Mouse (Mus musculus) left cerebral cortex, adult 9 months (tissue): ENCODE measurements around the gene Eloa.

Experiments
- DNase-seq, 2 experiments: peaks; one replicate each; pipeline ENCODE4 v3.0.0; 2022; ENCODE audit warnings: low spot score in 2 of 2

The Eloa gene

GRCm38 (mm10) chr4:136030968-136031909, 9.7 kb upstream of the Eloa start:
- DNase-seq = no peak

- no peak for DNase-seq
These were observed 7.1 kb upstream of the Eloa start for GRCm38 (mm10) chr4:136028689-136029088.

- DNase-seq = no peak
These were observed 6.6 kb upstream of the Eloa start for GRCm38 (mm10) chr4:136028132-136028564.

GRCm38 (mm10) chr4:136027416-136028131, 6.0 kb upstream of the Eloa start:
- no peak for DNase-seq

- DNase-seq = no peak
These were observed 3.8 kb upstream of the Eloa start for GRCm38 (mm10) chr4:136025350-136025749.

- no peak for DNase-seq
These were observed 1.4 kb upstream of the Eloa start for GRCm38 (mm10) chr4:136022924-136023323.

GRCm38 (mm10) chr4:136020743-136021548, 617 bp downstream of the Eloa start:
- no peak for DNase-seq

GRCm38 (mm10) chr4:136016059-136016602, 5.4 kb downstream of the Eloa start:
- no peak for DNase-seq

GRCm38 (mm10) chr4:136010586-136010985, 11.0 kb downstream of the Eloa start:
- DNase-seq = no peak

- DNase-seq = no peak
These were observed 12.6 kb downstream of the Eloa start for GRCm38 (mm10) chr4:136008782-136009447.

GRCm38 (mm10) chr4:136006821-136007220, 14.7 kb downstream of the Eloa start:
- DNase-seq = no peak

- no peak for DNase-seq
These were observed 16.6 kb downstream of the Eloa start for GRCm38 (mm10) chr4:136004921-136005320.

- no peak for DNase-seq
These were observed 17.4 kb downstream of the Eloa start for GRCm38 (mm10) chr4:136004107-136004675.

GRCm38 (mm10) chr4:135995118-135995517, 26.4 kb downstream of the Eloa start:
- no peak for DNase-seq

GRCm38 (mm10) chr4:135993941-135994340, 27.6 kb downstream of the Eloa start:
- DNase-seq = no peak

- no peak for DNase-seq
These were observed 33.8 kb downstream of the Eloa start for GRCm38 (mm10) chr4:135987714-135988113.

- peak; percentile 82 to 93 for DNase-seq
These were observed 34.4 kb downstream of the Eloa start, which contains the start of gene Pithd1 for GRCm38 (mm10) chr4:135986943-135987710. TSS of gene Pithd1 (minus strand) at chr4:135987264.

- DNase-seq = no peak
These were observed 35.1 kb downstream of the Eloa start for GRCm38 (mm10) chr4:135986301-135986942.

GRCm38 (mm10) chr4:135985769-135986168, 35.8 kb downstream of the Eloa start:
- DNase-seq = no peak
